Mouse (Mus musculus): ENCODE results near the gene Trove2. TPM values are rescaled to one million over a fixed set of nuclear protein-coding genes. Genes with fewer than 3 reads are reported as not detected.
A peak's percentile ranks its signal among the peaks of the same experiment; 100 is the strongest.

Trove2 gene
- polyA plus RNA-seq, 2 experiments, result 0.71 to 1.3 TPM

GRCm38 (mm10) chr1:143762159-143762558 lies 14.7 kb downstream of the Trove2 start:
- 75% methylated on average over 8 of the region's 8 CpGs for WGBS (ENCODE audit: insufficient replicate concordance)
- no peaks in the 10 kb centered on the region for H3K4me1 ChIP-seq (replicated peaks; ENCODE audit: control insufficient read depth in 2 of 2, insufficient read depth in 2 of 2, low read length in 1 of 2)
- no peak overlapping the region for H3K9ac ChIP-seq (replicated peaks)
- no peak overlapping the region for H3K4me3 ChIP-seq (ENCODE audit: insufficient read depth in 1 of 2, low read depth in 2 of 2, low read length in 2 of 2)
- TF ChIP-seq CTCF (IDR thresholded peaks at IDR 0.05; ENCODE audit: low read depth) (no peak), EP300 (IDR thresholded peaks at IDR 0.05; ENCODE audit: low read depth) (no peak)
- H3K36me3 ChIP-seq (replicated peaks; ENCODE audit: control insufficient read depth, insufficient read depth, low read depth), result no peaks in the 10 kb centered on the region
- H3K9me3 ChIP-seq (ENCODE audit: control insufficient read depth, low read length), result no peaks in the 10 kb centered on the region
- no peak overlapping the region for H3K4me2 ChIP-seq (ENCODE audit: low read depth)
- ATAC-seq (ENCODE audit: insufficient read depth), result no peak
- no peaks in the 10 kb centered on the region for H3K27me3 ChIP-seq (ENCODE audit: control insufficient read depth, insufficient read depth, low read length)
- no peak overlapping the region for H3K27ac ChIP-seq
- no peak for DNase-seq (ENCODE audit: low read depth in 3 of 3, low spot score in 3 of 3)

DNA sequence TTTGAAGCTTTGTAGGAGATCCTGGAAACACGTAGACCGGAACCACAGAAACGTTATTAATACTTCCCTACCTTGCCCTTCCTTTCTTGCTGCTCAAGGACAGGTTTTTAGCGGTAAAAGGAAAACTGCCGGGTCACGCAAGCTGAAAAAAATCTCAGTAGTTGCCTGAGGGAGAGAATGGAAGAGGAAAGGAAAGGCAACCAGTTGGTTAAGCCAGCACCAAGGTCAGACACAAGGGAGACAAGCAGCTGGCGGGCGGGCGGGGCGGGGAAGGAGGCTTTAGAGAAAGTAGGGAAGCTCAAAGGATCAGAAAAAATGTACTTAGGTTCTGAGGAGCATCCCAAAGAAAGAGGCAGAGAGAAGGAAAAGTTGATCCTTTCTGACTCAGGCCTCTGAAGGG lies 31.0 kb downstream of the Trove2 start:
- Histone ChIP-seq H3K4me1 (replicated peaks; ENCODE audit: control insufficient read depth in 2 of 2, insufficient read depth in 2 of 2, low read length in 1 of 2) (peaks cover 5 to 10% of the 10 kb centered on the region in 2 experiments; a peak in 3 of 4 replicates), H3K9ac (replicated peaks) (no peak overlapping the region), H3K4me2 (ENCODE audit: low read depth) (no peak overlapping the region), H3K4me3 (ENCODE audit: insufficient read depth in 1 of 2, low read depth in 2 of 2, low read length in 2 of 2) (no peak overlapping the region), H3K36me3 (replicated peaks; ENCODE audit: control insufficient read depth, insufficient read depth, low read depth) (peaks cover 2% of the 10 kb centered on the region), H3K9me3 (ENCODE audit: control insufficient read depth, low read length) (no peaks in the 10 kb centered on the region), H3K27me3 (ENCODE audit: control insufficient read depth, insufficient read depth, low read length) (no peaks in the 10 kb centered on the region), H3K27ac (no peak overlapping the region)
- no peak for ATAC-seq (ENCODE audit: insufficient read depth)
- WGBS (ENCODE audit: insufficient replicate concordance), result 93% methylated on average over 10 of the region's 10 CpGs
- TF ChIP-seq CTCF (IDR thresholded peaks at IDR 0.05; ENCODE audit: low read depth), result no peak
- no peak for TF ChIP-seq EP300 (IDR thresholded peaks at IDR 0.05; ENCODE audit: low read depth)
- DNase-seq (ENCODE audit: low read depth in 3 of 3, low spot score in 3 of 3), result no peak

DNA sequence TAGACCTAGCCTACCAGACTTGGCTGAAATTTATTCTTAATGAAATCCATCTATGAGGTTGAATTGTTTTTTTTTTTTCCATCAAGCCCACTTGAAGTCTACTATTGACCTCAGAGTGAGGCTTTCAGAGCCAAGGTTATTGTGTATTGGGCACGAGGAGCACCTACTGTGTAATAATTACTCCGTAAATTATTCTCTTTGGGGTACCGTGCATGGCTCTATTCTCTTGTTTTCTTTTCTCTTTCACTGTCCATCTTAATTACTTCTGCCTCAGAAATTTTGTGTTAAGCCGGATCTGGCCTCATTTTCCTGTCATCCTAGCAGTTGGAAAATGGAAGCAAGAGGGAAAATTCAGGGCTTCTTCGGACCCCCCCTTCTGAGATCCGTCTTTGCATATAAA lies 34.7 kb downstream of the Trove2 start:
- Histone ChIP-seq H3K4me3 (ENCODE audit: insufficient read depth in 1 of 2, low read depth in 2 of 2, low read length in 2 of 2) (no peak overlapping the region), H3K9me3 (ENCODE audit: control insufficient read depth, low read length) (no peaks in the 10 kb centered on the region), H3K9ac (replicated peaks) (no peak overlapping the region), H3K4me1 (replicated peaks; ENCODE audit: control insufficient read depth in 2 of 2, insufficient read depth in 2 of 2, low read length in 1 of 2) (peaks cover 8 to 16% of the 10 kb centered on the region in 2 experiments; a peak in 3 of 4 replicates), H3K36me3 (replicated peaks; ENCODE audit: control insufficient read depth, insufficient read depth, low read depth) (peaks cover 2% of the 10 kb centered on the region), H3K4me2 (ENCODE audit: low read depth) (no peak overlapping the region), H3K27ac (no peak overlapping the region), H3K27me3 (ENCODE audit: control insufficient read depth, insufficient read depth, low read length) (no peaks in the 10 kb centered on the region)
- WGBS (ENCODE audit: insufficient replicate concordance), result 84% methylated on average over 6 of the region's 6 CpGs
- TF ChIP-seq CTCF (IDR thresholded peaks at IDR 0.05; ENCODE audit: low read depth) (no peak), EP300 (IDR thresholded peaks at IDR 0.05; ENCODE audit: low read depth) (no peak)
- no peak for ATAC-seq (ENCODE audit: insufficient read depth)
- no peak for DNase-seq (ENCODE audit: low read depth in 3 of 3, low spot score in 3 of 3)

GRCm38 (mm10) chr1:143741331-143741730 lies 35.5 kb downstream of the Trove2 start:
- Histone ChIP-seq H3K4me3 (ENCODE audit: insufficient read depth in 1 of 2, low read depth in 2 of 2, low read length in 2 of 2) (no peak overlapping the region), H3K27ac (no peak overlapping the region), H3K27me3 (ENCODE audit: control insufficient read depth, insufficient read depth, low read length) (no peaks in the 10 kb centered on the region), H3K9ac (replicated peaks) (no peak overlapping the region), H3K4me2 (ENCODE audit: low read depth) (no peak overlapping the region), H3K9me3 (ENCODE audit: control insufficient read depth, low read length) (no peaks in the 10 kb centered on the region), H3K4me1 (replicated peaks; ENCODE audit: control insufficient read depth in 2 of 2, insufficient read depth in 2 of 2, low read length in 1 of 2) (peaks cover 8 to 16% of the 10 kb centered on the region in 2 experiments; a peak in 3 of 4 replicates), H3K36me3 (replicated peaks; ENCODE audit: control insufficient read depth, insufficient read depth, low read depth) (peaks cover 2% of the 10 kb centered on the region)
- 48% methylated on average over 5 of the region's 5 CpGs for WGBS (ENCODE audit: insufficient replicate concordance)
- ATAC-seq (ENCODE audit: insufficient read depth) (no peak), DNase-seq (ENCODE audit: low read depth in 3 of 3, low spot score in 3 of 3) (no peak)
- no peak for TF ChIP-seq EP300 (IDR thresholded peaks at IDR 0.05; ENCODE audit: low read depth)
- TF ChIP-seq CTCF (IDR thresholded peaks at IDR 0.05; ENCODE audit: low read depth), result no peak

DNA sequence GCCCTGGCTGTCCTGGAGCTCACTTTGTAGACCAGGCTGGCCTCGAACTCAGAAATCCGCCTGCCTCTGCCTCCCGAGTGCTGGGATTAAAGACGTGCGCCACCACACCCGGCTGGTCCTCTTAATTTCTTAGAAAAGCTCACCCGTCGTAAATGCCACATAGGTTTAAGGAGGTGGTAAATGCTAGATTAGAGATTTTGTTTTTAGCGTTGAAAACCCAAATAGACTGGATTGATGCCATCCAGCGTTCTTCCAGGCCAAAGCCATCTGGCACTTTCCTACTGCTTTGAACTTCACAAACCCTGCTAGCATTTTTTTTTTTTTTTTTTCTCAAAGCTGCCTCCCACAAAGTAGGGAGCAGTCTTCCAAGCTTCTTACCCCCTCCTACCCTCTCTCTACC lies 36.3 kb downstream of the Trove2 start:
- peak overlapping the region; percentile 3 to 67; a peak in 1 of 4 replicates for H3K4me3 ChIP-seq (ENCODE audit: insufficient read depth in 1 of 2, low read depth in 2 of 2, low read length in 2 of 2)
- no peak overlapping the region for H3K27ac ChIP-seq
- WGBS (ENCODE audit: insufficient replicate concordance), result 66% methylated on average over 9 of the region's 10 CpGs
- DNase-seq (ENCODE audit: low read depth in 3 of 3, low spot score in 3 of 3), result no peak
- TF ChIP-seq EP300 (IDR thresholded peaks at IDR 0.05; ENCODE audit: low read depth) (no peak), CTCF (IDR thresholded peaks at IDR 0.05; ENCODE audit: low read depth) (no peak)
- H3K9ac ChIP-seq (replicated peaks), result no peak overlapping the region; the same call in 1 of the 2 replicates
- ATAC-seq (ENCODE audit: insufficient read depth), result no peak
- peaks cover 2% of the 10 kb centered on the region for H3K36me3 ChIP-seq (replicated peaks; ENCODE audit: control insufficient read depth, insufficient read depth, low read depth)
- H3K4me2 ChIP-seq (ENCODE audit: low read depth), result peak overlapping the region; percentile 77
- H3K27me3 ChIP-seq (ENCODE audit: control insufficient read depth, insufficient read depth, low read length), result no peaks in the 10 kb centered on the region
- H3K4me1 ChIP-seq (replicated peaks; ENCODE audit: control insufficient read depth in 2 of 2, insufficient read depth in 2 of 2, low read length in 1 of 2), result peaks cover 8 to 16% of the 10 kb centered on the region in 2 experiments; a peak in 3 of 4 replicates
- no peaks in the 10 kb centered on the region for H3K9me3 ChIP-seq (ENCODE audit: control insufficient read depth, low read length)
